Mouse (Mus musculus) gastrocnemius, postnatal 36 days (tissue): Measurements from ENCODE around the gene Ahctf1. TPM values are rescaled to one million over a fixed set of nuclear protein-coding genes. Genes with fewer than 3 reads are reported as not detected.
A peak's percentile ranks its signal among the peaks of the same experiment; 100 is the strongest.

Experiments used
- DNase-seq, 2 experiments: peaks; one replicate each; pipeline ENCODE4 v3.0.0; 2022
- intact Hi-C: fragments of 180-260 bp; cut with DNase I; formaldehyde crosslinking; loops from one replicate; pipeline ENCODE4 v1.15.1; 2025
- total RNA-seq, 2 experiments: library from RNA; stranded (reverse); gene quantifications; 2 replicates each; pipeline ENCODE4 v1.2.3; 2021

Gene Ahctf1
- total RNA-seq, 2 experiments from 2014 or later, result 14.8 to 15.3 TPM

DNA sequence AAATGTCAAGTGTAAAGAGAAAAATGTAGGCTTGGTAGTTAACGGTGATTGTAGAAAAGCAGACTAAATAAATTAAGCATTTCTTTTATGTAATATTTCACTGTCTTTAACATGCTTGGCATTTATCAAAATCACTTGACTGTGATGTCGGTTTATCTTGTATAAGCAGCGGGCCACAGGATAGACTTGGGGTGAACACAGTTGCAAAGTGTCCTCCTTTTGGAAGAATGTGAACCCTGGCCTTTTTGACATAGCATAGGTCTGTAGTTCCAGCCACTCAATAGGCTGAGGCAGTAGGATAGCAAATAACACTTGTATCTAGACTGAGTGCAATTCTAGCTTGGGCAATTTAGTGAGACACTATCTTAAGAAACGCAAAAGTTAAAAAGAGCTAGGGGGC, 4.0 kb upstream of the Ahctf1 start:
- DNase-seq, result no peak
- intact Hi-C loops, result no loop called here

DNA sequence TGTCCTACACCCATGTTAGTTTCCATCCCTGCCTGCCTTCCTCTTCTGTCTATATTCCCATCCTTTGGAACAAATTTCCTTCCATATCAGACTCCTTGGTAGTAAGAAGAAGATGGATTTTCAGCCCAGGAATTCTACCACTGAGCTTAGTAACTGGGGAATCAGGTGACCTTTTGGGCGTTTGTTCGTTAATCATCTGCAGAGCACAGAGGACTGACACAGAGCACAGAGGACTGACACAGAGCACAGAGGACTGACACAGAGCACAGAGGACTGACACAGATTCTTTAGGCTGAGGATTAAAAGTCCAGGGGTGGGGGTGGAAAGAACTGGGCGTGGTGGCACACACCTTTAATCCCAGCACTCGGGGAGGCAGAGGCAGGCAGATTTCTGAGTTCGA, 2.3 kb upstream of the Ahctf1 start:
- intact Hi-C loops, result no loop called here
- no peak for DNase-seq

DNA sequence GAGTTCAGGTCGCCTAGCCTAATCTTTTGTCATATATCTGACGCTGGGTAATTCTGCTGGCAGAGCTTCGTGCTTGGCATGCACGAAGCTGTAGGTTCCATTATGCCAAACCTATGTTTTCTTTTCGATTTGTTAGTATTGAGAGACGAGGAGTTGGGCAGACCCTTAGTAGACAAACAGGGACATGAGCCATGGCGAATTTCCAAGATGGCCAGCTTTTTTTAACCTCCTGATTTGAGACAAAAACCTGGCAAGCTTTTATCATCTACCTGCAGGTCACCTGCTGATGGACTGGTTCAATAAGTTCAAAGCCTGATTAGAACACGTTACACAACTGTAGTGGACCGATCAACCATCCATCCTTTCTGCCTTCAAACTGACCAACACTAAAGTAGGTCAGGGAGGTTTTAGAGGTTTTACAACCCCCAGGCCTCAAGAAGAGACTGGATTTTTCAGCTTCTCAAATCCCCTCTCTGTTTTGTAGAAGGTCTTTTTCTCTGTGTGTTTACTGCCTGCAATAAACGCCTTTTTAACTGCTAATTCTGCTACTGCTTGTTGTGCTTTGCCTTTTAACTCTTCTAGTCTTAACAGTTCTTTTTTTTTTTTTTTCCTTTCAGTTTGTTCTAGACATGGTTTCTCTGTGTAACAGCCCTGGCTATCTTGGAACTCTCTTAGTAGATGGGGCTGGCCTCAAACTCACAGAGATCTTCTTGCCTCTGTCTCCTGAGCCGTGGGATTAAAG, 831 bp upstream of the Ahctf1 start:
- intact Hi-C loops, result no loop called here
- DNase-seq, result no peak

DNA sequence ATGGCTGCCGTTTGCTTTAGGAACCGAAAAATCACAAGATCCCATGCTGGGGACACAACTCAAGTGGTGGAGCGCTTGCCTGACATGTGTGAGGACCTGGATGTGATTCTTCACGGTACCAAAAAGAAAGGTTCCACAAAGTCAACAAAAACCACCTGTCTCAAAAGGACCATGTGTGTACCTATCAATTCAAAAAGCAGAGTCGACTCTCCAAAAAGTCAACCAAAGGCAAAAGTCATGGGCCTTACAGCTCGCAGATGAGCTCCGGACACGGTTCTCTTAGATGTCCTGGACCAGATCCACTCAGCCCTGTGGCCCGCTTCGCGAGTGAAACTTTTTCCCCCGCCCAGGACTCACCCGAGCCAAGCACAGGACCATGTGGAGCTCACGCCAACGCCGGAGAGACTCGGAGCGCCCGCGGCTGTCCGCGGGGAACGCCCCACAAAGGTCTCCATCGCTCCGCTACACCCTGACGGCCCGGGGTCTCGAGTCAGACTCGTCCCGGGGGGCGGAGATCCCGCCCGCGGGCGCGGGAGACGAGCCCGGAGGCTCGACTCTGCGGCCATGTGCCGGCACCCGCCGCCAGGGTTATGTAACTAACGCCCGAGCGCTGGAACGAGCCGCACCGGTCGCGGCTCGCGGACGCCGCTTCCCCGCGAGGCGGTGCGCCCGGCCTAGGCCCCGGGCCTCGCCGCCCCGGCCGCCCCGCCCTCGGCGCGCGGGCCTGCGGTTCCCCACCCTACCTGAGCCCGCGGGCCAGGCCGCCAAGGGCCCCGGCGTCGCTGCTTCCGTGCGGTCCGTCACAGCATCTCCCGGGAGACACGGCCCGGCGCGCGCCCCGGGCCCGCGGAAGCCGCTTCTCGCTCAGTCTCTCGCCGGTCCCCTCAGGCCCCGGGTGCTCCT, 619 bp downstream of the Ahctf1 start, which contains the start of gene Gm10518:
Gm10518 (plus strand) TSS at position 767 of the 903 bp plus-strand sequence.
- peak; percentile 60 to 71 for DNase-seq
- intact Hi-C loops, result loop anchor here (2.0 kb wide), 1 partner anchor 42 kb away; no protein-coding TSS in a partner anchor

DNA sequence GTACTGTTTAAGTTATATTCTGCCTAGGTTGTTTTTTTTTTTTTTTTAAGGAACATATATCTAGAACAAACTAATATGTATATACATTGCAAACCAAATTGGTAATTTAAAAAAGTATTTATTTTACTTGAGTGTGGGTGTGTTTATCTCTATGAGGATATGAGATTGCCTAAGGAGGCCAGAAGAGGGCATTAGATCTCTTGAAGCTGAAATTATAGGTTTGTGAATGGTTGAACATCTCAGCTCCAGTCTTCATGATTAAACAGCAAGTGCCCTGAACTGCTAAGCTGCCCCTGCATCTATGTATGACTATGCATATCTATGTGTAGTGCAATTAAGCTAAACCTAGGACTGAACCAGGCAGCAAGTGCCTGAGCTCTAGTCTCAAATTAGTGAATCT, 4.7 kb downstream of the Ahctf1 start:
- intact Hi-C loops, result no loop called here
- DNase-seq, result no peak

DNA sequence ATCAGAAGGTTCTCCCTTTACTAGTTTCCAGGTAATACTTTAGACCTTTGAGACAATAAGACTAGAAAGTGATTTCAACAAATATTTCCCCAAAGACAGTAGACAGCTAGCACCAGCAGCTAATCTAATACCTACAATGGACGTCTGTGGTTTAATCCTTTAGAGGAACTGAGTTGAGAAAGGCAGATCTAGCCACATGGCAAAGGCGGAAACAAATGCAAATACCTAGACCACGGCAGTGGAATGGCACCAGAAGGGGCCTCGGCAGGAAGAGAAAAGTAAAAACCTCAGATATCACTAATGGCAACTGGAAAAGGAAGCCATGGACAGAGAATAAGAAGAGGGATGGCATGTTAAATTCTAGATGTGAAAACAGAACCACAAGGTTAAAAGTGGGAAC, 16.2 kb downstream of the Ahctf1 start:
- intact Hi-C loops, result no loop called here
- DNase-seq, result no peak

DNA sequence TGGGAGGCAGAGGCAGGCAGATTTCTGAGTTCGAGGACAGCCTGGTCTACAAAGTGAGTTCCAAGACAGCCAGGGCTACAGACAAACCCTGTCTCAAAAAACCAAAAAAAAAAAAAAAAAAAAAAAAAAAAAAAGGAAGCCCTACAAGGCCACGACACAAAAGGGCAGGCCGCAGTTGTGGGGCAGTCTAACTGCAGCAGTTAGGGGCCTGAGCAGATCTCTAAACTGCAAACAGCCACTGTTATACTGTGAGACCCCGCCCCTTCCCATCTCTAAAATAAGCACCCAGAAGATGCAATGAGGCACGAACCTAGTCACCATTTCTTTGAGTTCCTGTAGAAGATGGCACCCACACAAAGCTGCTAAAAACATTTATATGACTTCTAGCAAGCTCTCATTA, 18.0 kb downstream of the Ahctf1 start:
- no peak for DNase-seq
- intact Hi-C loops, result no loop called here

DNA sequence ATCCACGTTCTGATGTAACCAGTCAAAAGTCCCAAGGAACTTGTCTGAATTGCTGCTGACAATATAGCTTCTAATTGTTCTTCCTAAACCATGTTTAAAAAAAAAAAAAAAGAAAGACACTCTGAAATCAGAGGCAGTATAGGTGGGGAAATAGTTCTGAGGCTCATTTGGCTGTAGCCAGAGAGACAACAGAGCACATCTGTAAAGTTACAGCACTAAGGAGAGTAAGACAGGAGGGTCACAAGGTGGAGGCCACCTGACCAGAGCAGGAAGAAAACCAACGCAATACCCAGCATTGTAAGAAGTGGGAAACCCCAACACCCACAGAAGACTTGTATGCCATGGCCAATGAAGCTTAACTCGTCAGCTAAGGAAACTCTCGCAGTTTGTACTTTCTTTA, 19.4 kb downstream of the Ahctf1 start:
- no peak for DNase-seq
- intact Hi-C loops, result no loop called here

DNA sequence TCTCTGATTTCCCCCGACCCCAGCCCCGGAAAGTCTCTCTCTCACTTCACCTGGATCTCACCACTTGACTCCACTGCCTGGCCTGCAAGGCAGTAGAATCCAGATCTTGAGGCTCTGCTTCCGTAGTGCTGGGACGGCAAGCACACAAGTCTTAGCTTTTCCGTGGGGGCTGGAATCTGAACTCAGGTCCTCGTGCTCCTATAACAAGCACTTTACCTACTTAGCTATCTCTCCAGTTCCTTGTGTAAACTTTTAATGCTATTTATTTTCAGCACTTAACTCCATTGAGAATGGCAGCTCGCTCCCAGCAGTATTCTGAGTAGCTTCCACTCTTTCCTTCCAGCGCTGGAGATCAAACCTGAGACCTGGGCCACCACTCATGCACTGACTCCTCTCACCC, 26.6 kb downstream of the Ahctf1 start:
- intact Hi-C loops, result loop anchor here (10.0 kb wide), 1 partner anchor 242 kb away; no protein-coding TSS in a partner anchor
- DNase-seq, result no peak

DNA sequence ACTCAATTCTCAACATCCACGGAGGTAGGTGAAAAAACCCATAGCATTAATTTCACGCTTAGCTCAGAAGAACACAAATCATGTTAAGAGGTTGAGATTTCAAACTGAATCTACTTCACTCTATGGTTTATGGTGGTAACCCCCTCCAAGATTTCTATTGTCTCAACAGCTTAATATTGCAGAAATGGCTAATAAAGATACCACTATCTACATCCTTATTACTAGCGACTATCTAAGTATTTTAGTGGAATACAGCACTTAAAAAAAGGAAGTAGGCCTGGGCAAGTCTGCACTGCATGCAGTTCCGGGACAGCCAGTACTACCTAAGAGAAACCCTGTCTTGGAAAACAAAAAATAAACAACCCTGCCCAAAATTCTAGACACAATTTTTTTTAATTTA, 42.9 kb downstream of the Ahctf1 start:
- no peak for DNase-seq
- intact Hi-C loops, result no loop called here

DNA sequence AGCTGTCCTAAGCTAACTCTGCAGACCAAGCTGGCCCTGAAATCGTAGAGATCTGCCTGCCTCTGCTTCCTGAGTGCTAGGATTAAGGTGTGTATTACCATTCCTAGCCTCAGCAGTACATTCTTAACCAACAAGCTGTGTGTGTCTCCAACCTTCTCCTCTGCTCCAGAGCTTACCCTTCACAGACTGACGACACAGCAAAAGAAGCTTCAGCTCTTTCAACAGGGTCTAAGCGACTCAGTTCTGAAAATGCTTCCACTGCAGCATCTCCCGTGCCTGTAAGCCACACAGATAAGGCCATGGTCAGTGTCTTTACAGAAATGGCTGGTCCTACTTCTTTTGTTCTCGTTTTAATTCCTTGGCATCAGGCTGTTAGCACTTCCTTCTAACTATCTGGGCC, 43.4 kb downstream of the Ahctf1 start:
- DNase-seq, result no peak
- intact Hi-C loops, result no loop called here

DNA sequence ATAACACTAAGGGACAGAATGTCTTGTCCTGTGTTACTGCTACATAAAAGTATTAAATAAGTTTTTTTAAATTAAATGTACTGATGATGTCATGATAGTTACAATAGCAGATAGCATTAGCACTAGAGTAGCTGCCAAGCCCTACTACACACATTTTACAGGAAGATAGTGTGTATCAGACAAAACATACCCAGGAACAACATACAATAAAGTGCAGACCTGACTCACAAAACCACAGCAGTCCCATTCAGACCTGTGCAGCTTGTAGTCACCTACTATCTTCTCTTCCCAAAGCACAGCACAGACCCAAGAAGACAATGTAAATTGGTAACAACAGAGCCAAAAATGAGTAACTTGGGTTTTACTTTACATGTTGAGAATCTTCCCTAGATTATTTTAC, 47.0 kb downstream of the Ahctf1 start:
- no peak for DNase-seq
- intact Hi-C loops, result no loop called here

DNA sequence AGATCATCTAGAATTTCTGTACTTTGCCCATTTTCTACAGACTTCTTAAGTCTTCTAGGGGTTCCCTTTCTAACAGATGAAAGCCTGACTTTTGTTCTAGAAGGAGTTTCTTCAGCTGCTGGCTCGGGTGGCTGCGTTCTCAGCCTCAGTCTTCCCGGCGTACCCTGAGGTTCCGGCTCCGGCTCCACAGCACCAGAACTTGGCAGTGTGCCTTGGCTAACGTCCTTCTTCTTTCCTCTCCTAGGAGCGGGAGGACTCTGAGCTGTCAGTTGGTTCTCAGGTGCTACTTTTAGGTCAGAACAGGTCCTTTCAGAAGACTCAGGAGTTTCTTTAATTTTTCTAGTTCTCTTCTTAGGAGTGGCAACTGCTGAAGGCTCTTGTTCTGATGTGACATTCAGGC, 50.5 kb downstream of the Ahctf1 start:
- DNase-seq, result no peak
- intact Hi-C loops, result loop anchor here (5.0 kb wide), 1 partner anchor 39 kb away; no protein-coding TSS in a partner anchor

DNA sequence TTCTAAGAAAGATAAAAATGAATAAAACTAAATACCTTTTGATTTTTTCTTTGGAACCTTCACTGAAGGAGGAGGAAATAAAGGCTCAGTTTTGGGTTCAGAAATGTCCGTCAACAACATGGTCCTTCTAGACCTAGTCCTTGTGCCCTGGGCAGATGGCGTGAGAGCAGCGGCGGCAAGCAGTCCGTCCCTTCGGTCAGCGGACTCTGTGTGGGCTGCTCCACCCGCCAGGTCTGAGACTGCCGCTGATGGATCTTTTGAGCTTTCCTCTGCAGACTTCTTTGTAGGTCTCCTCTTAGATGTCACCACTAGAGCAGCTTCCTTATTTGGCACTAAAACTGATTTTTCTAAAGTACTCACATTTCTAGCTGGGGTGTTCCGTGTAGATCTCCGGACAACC, 51.2 kb downstream of the Ahctf1 start:
- DNase-seq, result no peak
- intact Hi-C loops, result loop anchor here (5.0 kb wide), 1 partner anchor 40 kb away; no protein-coding TSS in a partner anchor

DNA sequence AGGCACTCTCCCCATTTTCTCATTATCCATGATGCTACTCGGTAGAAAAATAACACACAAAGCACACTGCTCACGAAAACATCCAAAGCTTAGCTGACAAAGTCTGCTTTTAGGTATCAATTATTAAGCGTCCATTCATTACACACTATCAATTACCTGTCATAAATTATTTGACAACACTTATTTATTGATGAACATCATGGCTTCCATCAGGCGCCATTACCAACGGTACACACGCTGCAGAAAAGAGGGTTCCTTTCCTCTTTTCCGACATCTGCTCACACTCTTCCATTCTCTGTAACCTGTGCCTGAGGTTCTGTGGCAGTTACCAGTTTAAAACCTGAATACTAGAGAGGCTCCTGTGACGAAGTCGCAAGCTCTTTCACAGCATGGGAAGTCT, 58.3 kb downstream of the Ahctf1 start, which contains the start of gene Kif28:
Kif28 (minus strand) TSS at position 101 of the 400 bp plus-strand sequence.
- intact Hi-C loops, result no loop called here
- DNase-seq, result no peak

DNA sequence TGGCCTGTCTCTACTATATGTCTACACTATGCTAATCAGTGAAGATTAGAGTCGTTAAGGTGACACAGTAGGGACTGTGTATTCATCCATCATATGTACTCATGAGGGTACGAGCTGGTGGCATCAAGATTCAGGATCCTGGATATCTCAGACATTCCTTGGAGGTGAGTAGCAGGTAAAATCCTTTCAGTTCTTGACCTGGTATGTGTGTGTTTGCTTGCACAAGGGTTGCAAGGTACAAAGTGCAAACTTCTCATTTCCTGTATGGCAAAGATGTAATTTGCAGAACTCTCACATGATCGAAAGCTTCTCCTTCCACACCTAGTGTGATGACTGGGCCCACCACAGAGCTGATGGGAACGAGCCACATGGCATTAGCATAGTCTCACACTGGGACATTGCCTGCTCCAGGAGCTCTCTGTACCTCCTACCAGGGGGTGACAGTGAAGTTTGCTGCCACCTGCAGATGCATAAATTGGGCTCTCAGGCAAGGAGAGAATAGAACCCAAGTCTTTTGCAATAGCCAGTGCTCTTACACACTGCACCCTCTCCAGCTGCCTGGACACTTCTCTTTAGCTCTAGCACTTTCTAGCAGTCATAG, 59.8 kb downstream of the Ahctf1 start:
- no peak for DNase-seq
- intact Hi-C loops, result no loop called here

DNA sequence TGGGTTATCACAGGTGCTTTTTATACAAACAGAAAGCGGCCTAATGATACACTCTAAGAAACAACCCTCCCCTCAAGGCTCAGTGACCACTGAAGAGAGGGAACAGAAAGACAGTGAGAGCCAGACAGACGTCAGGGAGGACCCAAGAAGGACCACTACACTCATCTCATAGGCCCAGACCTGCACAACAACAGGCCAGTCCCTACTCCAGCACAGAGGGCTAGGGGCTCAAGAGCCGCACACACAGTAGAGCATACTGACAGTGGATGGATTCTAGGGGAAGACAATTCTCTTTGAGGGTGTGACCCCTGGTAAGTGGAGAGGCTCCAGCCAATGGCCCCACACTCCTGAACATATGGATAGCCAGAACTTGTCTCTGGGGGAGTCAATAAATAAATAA, 67.0 kb downstream of the Ahctf1 start:
- no peak for DNase-seq
- intact Hi-C loops, result loop anchor here (10.0 kb wide), 2 partner anchors 92 to 232 kb away; no protein-coding TSS in a partner anchor

DNA sequence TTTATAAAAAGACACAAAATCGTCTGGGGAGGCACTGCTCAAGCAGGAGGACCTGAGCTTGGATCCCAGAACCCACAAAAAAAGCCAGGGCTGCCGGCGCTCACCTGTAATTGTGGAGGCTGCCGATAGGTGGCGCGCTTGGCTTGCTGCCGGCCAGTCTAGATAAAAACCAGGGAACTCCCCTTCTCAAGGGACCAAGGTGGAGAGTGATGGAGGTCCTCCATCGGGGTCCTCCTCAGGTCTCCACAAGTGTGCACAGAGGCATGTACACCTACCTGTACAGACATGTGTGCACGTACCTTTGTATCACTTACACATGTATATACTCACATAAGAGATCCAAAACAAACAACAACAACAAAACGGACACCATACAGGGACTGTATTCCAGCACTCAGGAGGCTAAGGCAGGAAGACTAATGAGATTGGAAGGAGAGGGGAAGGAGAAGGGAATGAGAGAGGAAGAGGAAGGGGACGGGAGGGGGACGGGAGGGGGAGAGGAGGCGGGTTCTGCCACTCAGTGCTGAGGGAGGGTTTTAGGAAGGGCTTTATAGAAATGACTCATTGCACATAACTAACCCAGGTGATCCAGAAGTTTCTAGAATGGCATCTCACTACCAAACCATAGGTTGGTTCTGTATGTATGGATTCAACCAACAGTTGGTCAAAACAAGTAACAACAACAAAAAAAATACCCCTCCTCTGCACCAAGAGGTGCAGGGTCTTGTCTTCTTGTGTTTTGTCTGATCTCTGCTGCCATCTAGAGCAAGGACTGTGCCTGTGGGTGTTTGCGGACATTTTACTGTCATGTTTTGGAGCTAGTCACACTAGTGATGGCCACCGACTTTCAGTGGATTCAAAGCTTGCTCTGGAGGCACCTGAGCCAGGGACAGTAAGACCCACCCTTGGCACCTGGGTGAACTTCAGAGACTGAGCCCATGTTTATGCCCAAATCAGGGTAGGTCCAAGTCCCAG, 68.7 kb downstream of the Ahctf1 start:
- peak; percentile 39 to 51 for DNase-seq

DNA sequence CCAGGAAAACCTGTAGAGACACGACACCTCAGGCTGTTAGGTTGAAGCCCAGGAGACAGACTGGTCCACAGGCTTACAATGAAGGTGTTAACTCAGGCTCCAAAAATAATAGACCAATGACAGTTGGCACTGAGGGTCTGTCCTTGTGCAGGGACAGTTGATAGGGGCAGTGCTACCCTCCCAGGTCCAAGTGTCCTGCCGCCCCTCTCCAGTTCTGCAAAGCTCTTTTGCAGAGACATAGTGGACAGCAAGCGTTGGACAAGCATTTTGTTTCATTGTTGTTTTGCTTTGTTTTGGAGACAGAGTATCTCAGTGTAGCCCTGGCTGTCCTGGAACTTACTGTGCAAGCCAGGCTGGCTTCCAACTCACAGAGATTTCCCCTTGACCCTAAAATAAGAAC, 72.1 kb downstream of the Ahctf1 start:
- intact Hi-C loops, result loop anchor here (10.0 kb wide), 2 partner anchors 87 to 227 kb away; no protein-coding TSS in a partner anchor

More for the DNA sequence above, 68.7 kb downstream of the Ahctf1 start:
- intact Hi-C loops, result loop anchor here (10.0 kb wide), 2 partner anchors 90 to 230 kb away; no protein-coding TSS in a partner anchor

DNA sequence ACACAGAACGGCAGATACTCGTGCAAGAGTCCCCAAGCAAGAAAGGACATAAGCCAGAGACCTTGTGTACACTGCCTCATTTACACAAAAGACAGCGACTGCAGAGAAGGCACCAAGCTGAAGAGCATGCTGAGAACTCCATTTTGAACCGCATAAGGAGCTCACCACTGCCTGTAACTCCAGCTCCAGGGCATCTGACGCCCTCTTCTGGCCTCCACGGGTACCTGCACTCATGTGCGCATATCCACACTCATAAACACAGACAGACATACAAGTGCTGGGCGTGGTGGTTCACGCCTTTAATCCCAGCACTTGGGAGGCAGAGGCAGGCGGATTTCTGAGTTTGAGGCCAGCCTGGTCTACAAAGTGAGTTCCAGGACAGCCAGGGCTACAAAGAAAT, 74.8 kb downstream of the Ahctf1 start:
- DNase-seq, result no peak
- intact Hi-C loops, result no loop called here

More for the DNA sequence above, 72.1 kb downstream of the Ahctf1 start:
- DNase-seq, result no peak
